Mouse (Mus musculus): ENCODE data around the gene 9130230L23Rik. TPM values are rescaled to one million over a fixed set of nuclear protein-coding genes. Genes with fewer than 3 reads are reported as not detected.

Gene 9130230L23Rik
- polyA plus RNA-seq, 1 experiment: not detected

DNA sequence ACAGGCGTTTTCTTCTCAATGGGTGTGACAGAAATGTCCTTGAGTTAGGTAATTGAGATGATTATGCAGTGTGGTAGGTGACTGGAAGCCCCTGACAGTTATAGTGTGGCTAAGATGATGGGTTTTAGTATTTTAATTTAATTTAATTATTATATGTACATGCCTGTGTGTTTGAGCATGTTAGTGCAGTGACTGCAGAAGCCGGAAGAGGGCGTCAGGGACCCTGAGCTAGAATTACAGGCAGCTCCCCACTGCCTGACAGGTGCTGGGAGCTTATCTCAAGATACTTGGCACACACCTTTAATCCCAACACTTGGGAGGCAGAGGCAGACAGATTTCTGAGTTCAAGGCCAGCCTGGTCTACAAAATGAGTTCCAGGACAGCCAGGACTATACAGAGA, 36.1 kb downstream of the 9130230L23Rik start:
- no peak for TF ChIP-seq GATA1 (IDR thresholded peaks at IDR 0.05; ENCODE audit: low read length)

DNA sequence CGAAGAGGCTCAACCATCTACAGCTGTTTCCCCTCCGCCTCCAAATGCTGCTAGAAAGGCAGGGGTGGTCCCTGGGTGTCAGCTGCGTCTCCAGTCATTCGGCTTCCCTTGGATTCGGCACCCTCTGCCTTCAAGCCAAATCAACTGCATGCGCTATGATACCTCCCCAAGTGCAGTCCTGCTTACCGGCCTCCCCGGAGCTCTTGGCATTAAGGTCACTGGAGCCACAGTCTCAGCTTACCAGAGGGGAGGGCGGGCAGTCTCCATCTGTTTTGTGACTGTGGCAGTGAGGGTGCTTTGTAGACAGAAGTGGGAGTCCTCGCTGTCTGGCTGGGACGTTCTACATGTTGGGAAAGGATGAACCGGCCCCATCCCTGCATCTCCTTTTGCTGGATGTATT, 37.0 kb downstream of the 9130230L23Rik start:
- no peak for TF ChIP-seq GATA1 (IDR thresholded peaks at IDR 0.05; ENCODE audit: low read length)

DNA sequence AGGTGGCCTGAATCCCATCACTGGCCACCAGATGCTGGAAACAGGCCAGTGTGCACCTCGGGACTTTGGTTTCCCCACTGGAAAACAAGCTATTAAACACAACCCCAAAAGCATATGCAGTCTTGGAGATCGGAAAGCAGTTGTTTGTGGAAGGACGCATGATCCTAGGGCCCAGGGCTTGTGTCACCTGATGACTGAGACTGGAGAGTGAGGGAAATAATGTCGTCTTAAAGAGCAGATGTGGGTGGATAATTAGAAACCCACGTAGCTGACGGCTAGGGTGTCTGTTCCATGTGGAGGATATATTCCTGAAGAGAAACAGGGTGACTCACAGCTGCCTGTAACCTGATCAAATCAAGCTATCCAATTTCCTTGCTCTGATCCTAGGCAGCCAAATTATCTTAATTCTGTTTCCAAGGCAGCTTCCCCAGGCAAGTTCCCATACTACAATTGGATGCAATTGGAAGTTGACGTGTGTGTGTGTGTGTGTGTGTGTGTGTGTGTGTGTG, 38.3 kb downstream of the 9130230L23Rik start:
- no peak for TF ChIP-seq GATA1 (IDR thresholded peaks at IDR 0.05; ENCODE audit: low read length)

DNA sequence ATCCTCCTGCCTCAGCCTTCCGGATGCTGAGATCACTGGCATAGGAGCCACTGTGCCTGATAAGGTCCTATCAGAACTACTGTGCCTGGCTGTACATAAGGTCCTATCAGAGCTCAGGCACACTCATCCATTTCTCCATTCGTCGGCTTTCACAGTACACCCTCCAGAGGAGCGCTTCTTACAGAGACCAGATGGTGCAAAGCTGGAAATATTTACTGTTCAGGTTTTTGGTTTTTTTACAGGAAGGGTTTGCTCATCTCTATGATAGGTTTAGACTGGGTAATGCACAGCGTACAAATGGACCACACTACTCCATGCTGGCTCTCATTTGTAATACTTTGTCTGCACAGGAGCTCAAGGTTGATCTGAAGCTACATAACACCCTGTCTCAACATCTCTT, 40.8 kb downstream of the 9130230L23Rik start:
- no peak for TF ChIP-seq GATA1 (IDR thresholded peaks at IDR 0.05; ENCODE audit: low read length)

DNA sequence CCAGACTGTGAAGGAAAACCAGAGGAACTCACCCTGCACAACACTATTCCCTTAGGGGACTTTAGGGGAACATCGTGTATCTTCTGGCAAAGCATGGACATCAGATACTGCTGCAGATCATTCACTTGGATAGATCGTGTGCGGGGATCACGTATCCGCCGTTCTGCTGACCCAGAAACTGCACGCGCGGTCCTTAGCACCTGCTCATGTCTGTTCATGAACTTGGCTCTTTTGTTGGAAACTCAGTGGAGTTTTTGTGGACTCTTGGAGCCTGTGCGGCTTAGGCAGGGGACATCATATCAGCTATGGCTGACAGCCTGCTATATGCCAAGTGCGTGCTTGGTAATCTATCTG, 43.5 kb downstream of the 9130230L23Rik start:
- TF ChIP-seq GATA1 (IDR thresholded peaks at IDR 0.05; ENCODE audit: low read length): no peak

DNA sequence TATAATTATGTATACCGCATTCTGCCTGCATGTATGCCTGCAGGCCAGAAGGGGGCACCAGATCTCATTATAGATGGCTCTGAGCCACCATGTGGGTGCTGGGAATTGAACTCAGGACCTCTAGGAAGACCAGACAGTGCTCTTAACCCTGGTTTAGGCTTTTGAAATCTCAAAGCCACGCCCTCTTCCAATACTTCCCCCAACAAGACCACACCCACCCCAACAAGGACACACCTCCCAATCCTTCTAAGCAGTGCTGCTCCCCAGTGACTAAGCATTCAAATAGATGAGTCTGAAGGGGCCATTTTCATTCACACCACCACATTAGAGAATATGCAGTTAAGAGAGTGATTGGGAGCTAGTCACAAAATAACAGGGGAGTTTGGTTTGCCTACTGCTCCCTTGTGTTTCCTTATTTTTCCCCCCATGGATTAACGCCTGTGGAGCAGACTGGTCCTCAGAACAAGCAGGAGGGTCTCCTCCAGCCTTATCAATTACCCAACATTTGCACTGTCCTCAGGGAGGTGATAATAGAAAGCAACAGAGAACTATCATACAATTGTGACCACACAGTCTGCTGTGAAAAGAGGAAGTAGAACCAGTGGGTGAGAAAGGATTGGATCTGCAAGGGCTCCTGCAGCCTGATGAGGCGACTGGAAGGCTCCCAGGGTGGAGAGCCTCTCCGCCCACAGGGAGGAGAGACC, 44.0 kb downstream of the 9130230L23Rik start:
- TF ChIP-seq GATA1 (IDR thresholded peaks at IDR 0.05; ENCODE audit: low read length): peak; percentile 76

DNA sequence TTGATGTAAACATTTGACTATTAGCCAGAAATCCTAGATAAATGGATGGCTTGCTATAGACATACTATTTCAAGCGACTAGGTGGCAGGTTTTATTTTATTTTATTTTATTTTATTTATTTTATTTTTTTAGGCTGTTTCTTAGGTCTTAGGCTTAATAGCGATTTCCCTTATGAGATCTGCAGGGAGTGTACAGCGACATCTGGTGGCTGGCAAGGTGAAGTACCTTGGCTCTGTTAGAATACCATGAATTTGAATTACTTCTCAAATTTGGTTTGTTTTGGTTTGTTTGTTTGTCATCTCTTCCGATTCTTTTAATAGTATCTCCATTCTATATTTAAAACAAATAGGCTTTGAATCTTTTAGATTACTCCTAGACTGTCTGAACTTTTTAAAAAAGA, 45.5 kb downstream of the 9130230L23Rik start:
- TF ChIP-seq GATA1 (IDR thresholded peaks at IDR 0.05; ENCODE audit: low read length): no peak

DNA sequence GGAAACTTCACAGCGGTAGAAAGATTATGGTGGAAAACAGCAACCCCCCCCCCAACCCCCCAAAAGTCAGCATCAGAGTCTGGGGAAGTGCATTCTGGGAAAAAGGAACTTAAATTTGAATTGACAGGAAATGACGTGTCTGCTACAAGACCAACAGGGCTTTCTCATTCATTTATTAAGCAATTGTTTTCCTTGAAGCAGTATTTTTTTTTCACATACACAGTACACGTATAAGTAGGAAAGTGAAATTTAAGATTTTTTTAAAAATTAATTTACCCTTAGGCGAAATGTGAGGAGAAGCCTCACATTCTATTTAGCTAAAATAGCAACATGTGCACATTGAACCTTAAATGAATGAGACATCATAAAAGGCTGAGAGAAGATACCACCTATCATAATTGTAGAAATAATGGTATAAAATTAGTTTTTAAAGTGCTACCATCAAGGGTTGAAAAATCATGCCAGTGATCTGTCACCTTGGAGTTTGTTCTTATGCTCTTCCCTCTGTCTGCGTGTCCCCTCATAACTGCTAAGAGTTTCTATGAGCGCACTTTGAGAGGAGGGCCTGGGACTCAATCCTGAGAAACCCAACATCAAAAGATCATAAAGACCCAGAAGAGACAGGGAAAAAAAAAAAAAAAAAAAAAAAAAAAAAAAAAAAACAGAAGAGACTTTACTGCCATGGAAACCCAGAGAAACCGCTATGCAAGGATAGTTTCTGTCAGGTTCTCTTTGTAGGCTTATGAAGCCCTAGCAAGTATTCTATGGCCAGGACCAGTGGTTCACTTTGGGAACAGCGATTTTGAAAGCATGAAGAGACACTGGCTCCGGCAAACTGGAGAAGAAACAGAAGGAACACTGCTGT, 47.7 kb downstream of the 9130230L23Rik start:
- TF ChIP-seq GATA1 (IDR thresholded peaks at IDR 0.05; ENCODE audit: low read length): no peak

DNA sequence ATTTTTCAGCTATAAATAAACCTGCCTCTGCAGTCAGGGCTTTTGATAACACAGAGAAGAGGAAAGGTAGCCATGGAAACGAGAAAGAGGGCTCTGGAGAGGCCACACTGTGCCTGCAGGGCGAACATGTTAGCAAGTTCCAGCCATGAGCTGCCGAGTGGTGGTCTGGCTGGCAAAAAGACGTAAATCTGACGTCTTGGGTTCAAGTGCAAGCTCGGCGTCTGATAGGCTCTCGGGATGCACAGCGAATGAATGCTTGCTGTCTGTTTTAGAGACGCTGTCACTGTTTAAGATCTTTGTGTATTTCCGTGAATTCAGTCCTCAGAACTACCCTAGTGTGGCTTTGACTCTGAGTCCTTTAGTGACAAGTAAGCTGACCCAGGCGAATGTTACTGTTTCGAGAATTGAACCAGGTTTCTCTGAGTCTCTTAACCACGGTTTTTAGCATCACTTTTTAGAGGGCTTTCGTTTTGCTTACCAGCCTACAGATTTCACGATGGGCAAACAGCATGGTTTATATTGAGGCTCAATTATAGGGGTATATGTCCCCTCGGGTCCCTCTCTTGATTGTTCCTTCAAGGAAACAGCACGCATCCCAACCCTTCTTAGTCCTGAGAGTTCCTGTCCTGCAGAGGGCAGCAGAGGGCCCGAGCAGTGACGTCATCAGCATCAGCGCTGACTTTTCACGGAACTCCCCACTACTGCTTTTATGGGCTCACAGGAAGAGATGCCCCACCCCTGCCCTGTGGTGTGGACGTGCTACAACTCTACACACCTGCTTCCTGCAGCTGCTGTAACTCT, 48.5 kb downstream of the 9130230L23Rik start:
- no peak for TF ChIP-seq GATA1 (IDR thresholded peaks at IDR 0.05; ENCODE audit: low read length)

DNA sequence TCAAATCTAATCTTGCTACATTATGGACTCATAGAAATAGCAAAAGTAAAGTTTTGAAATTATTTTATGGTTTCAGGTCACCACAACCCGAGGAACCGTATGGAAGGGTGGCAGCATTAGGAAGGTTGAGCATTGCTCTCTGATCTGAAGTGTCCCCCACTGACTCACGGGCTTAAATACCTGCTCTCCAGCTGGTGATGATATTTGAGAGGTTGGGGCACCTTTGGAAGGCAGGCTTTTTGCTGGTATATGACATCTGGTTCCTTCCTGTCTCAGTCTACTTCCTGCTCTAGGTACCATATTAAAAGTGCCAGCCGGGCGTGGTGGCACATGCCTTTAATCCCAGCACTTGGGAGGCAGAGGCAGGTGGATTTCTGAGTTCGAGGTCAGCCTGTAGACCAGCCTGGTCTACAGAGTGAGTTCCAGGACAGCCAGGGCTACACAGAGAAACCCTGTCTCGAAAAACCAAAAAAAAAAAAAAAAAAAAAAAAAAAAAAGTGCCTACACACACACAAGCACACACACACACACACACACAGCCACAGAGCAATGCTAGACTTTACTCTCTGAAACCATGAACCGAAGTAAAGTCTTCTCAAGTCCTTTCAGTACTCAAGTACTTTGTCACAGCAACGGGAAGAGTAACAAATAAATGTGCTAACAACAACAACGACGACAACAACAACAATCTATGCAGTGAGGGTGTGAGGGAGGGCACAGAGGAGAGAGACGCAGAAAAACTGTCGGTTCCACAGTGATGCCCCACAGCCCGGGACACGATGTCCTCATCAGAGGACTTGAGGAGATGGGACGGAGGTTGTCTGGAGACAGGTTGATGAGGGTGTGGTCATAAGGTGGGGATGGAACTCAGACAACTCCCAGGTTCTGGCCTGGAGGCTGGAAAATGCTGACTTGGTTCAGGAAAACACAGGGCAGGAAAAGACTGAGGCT, 49.7 kb downstream of the 9130230L23Rik start:
- no peak for TF ChIP-seq GATA1 (IDR thresholded peaks at IDR 0.05; ENCODE audit: low read length)

DNA sequence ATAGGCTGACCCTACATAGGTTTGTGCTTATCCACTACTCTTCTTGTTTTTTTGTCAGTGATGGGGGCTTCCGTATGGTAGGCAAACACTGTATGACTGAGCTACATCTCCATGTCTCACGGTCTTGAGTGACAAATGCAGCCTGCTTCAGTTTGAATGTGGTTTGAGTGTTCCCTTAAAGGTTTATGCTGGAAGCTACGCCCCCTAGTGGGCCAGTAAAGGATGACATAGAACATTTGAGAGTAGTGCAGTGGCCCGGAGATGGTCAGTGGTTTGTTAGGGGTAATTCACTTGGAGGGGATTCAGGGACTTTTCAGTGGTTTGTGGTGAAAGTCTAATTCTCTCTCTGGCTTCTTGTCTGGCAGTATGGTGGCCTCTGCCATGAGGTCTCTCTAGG, 52.6 kb downstream of the 9130230L23Rik start:
- TF ChIP-seq GATA1 (IDR thresholded peaks at IDR 0.05; ENCODE audit: low read length): no peak

DNA sequence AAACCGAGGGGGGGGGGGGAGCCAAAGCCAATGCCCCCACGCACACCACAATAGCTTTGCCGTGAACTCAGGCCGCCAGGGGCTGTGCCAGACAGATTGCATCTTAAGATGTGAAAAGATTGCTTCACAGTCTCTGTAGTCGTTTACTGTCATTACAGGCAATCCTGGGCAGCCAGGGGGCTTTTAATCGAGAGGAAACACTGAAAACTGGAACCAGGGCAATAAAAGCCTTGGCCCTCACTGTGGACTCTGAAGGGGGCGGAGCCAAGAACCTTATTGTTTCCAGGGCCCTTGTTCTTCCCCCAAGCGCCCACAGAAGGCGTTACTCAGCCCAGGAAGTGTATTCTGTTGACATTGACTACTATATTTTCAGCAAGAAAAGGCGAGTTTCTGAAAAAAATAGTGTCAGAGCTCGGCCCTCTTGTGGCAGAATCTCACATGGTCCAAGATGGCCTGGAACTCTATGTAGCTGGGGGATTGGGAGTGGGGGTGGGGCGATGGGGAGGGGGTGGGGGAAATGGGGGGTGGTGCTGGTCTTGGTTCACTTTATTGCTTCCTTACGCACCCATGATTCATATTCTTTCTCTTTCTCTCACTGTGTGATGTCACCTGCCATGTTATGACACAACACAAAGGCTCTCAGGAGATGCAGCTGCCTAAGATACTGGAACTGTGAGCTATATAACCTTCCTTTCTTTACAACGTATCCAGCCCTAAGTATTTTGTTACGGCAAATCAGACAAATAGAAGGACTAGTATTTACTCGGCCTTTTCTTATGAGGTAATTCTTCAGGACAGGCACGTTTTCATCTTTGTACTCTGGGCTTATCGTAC, 53.2 kb downstream of the 9130230L23Rik start:
- TF ChIP-seq GATA1 (IDR thresholded peaks at IDR 0.05; ENCODE audit: low read length): no peak

DNA sequence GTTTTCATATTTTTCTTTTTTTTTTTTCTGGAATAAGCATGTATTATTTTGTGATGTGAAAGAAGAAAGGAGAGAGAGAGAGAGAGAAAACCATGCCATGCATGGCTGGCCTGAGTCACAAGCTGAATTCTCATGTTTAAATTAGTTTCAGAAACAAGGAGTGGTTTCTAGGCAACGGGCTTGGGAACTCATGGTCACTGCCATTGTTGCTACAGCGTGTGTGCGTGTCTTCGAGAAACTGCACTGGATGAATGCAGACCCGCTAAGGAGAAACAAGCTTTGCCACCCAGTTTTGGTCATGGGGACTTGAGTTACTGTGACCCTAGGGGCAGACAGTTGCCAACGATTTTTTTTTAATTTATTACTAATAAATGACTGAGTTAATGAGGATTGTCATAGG, 53.8 kb downstream of the 9130230L23Rik start:
- no peak for TF ChIP-seq GATA1 (IDR thresholded peaks at IDR 0.05; ENCODE audit: low read length)

DNA sequence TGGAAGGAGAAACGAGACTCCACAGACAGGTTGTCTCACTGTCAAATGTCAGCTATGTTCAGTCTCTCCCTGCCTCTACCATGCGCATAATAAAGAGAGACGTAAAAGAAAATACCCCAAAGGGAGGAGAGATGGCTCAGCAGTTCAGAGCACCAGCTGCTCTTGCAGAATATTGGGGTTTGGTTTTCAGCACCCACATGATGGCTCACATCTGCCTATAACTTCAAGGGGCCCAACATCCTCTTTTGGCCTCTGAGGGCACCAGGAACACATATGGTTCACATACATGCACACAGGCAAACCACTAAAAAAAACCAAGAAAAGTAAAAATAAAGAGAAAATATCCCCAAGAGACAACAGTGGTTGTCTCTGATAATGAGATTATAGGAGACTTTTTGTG, 54.3 kb downstream of the 9130230L23Rik start:
- TF ChIP-seq GATA1 (IDR thresholded peaks at IDR 0.05; ENCODE audit: low read length): no peak

Measured in G1E-ER4 (cell line).